Mouse (Mus musculus) fat pad, adult 2 months (tissue): ENCODE measurements around the gene Btbd35f13.
"Not testable (repeated sequence)": the region's sequence is repeated elsewhere in the genome, so short reads cannot be mapped to it uniquely, and the experiment has no call there.

Source experiments
- DNase-seq: peaks from one replicate; pipeline ENCODE4 v3.0.0-alpha.2; 2011; ENCODE audit warnings: low read depth, low spot score; ENCODE audit errors: extremely low read depth

The Btbd35f13 gene

DNA sequence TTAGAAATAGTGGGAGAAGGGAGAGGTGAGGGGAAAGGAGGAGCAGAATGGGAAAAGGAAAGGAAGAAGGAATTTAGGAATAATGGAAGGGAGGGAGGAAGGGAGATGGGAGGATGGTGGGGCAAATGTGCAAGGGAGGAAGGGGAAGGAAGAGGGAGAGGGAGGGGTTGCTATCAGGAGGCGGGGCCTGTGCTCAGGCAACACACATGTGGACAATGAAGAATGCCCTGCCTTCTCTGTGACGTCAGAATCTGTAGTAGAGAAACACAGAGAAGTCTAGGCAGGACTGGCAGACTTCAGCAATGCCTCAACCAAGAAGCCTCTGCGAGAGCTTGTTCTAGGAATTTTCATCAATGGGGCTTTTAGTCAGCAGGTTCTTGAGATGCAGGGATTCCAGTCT, at the start of gene Btbd35f13:
TSS of gene Btbd35f13 (plus strand) at position 301 of the 400 bp plus-strand sequence.
- not testable (repeated sequence) for DNase-seq

DNA sequence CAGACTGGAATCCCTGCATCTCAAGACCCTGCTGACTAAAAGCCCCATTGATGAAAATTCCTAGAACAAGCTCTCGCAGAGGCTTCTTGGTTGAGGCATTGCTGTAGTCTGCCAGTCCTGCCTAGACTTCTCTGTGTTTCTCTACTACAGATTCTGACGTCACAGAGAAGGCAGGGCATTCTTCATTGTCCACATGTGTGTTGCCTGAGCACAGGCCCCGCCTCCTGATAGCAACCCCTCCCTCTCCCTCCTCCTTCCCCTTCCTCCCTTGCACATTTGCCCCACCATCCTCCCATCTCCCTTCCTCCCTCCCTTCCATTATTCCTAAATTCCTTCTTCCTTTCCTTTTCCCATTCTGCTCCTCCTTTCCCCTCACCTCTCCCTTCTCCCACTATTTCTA, 45.3 kb downstream of the Btbd35f13 start, which contains the start of gene Btbd35f14:
TSS of gene Btbd35f14 (minus strand) at position 101 of the 400 bp plus-strand sequence.
- not testable (repeated sequence) for DNase-seq
